Mouse (Mus musculus): ENCODE data around the gene Klhdc3. TPM values are rescaled to one million over a fixed set of nuclear protein-coding genes. Genes with fewer than 3 reads are reported as not detected.

The Klhdc3 gene
- polyA plus RNA-seq, 1 experiment from 2014 or later: 164 TPM

GRCm38 (mm10) chr17:46674530-46675283 is 6.0 kb downstream of the Klhdc3 start:
- Histone ChIP-seq H3K9ac (peak overlapping the region; percentile 79), H3K4me3 (peak overlapping the region; percentile 78), H3K36me3 (peaks cover 57% of the 10 kb centered on the region), H3K4me1 (replicated peaks) (peaks cover 37% of the 10 kb centered on the region), H3K27me3 (no peaks in the 10 kb centered on the region), H3K4me2 (peak overlapping the region; percentile 92), H3K9me3 (no peaks in the 10 kb centered on the region), H3K27ac (peak overlapping the region; percentile 80)
- WGBS: 20% methylated on average over 15 of the region's 15 CpGs
- ATAC-seq (ENCODE audit: low FRiP score): peak; percentile 43

DNA sequence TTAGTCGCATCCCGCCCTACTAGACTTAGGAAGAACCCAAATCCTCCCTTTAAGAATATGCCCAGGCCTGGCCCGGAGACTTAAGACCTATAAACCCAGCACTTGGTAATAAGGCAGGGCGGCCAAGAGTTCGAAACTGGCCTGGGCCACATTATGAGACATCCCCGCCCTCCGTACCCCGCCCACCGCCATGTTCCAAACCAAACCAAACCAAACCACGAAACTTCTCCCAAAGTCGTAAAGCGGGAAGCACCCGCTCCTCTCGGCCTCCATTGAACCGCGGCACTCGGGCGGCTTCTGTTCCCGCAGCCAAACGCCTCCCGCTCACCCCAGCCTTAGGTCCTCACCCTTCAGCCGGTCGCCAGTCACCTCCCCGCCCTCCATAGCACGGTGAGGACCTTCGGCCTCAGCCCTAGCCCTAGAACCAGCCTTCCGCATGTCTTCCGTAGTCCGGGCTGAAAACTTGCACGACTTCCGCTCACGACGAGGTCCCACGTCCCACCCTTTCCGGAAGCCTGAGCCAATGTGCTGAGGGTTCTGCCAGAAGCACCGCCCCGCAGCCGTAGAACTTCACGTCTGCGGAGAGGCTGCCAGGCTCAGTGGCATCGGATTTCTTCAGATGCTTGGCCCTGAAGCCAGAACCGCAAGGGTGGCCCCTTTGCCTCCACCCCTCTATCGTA is 6.7 kb downstream of the Klhdc3 start, which contains the start of gene Rrp36:
TSS of gene Rrp36 (minus strand) at position 503 of the 680 bp plus-strand sequence.
- no peaks in the 10 kb centered on the region for H3K27me3 ChIP-seq
- H3K9ac ChIP-seq: peak within 1 kb of the TSS; percentile 79
- peak within 1 kb of the TSS; percentile 80 for H3K27ac ChIP-seq
- under 1% methylated on average over 43 of the region's 43 CpGs for WGBS
- peaks cover 64% of the 10 kb centered on the region for H3K36me3 ChIP-seq
- ATAC-seq (ENCODE audit: low FRiP score): peak; percentile 89
- H3K4me3 ChIP-seq: peak within 1 kb of the TSS; percentile 78
- H3K4me2 ChIP-seq: peak within 1 kb of the TSS; percentile 92
- peaks cover 29% of the 10 kb centered on the region for H3K4me1 ChIP-seq (replicated peaks)
- H3K9me3 ChIP-seq: no peaks in the 10 kb centered on the region

DNA sequence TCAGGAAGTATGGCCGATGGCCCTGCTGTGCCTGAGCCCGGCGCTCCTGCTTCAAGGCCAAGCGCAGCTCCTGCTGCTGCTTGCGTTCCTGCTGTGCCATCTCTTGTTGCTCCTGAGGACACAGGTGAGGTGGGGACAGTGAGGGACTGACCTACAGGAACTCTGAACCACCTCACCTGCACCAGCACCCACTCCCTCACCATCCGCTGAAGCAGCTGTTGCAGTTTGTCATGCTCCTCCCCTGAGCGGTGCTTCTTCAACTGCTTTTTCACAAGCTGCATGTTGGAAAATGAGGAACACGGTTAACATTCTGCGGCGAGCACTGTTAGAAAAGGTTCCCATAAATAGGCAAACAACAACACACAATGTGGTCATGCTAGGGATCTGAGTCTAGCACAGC is 10.8 kb downstream of the Klhdc3 start:
- Histone ChIP-seq H3K4me2 (no peak overlapping the region), H3K27me3 (no peaks in the 10 kb centered on the region), H3K4me1 (replicated peaks) (peaks cover 17% of the 10 kb centered on the region), H3K9me3 (no peaks in the 10 kb centered on the region), H3K4me3 (no peak overlapping the region), H3K9ac (no peak overlapping the region), H3K36me3 (peaks cover 65% of the 10 kb centered on the region), H3K27ac (no peak overlapping the region)
- no peak for ATAC-seq (ENCODE audit: low FRiP score)
- WGBS: 96% methylated on average over 10 of the region's 10 CpGs

- Histone ChIP-seq H3K9me3 (no peaks in the 10 kb centered on the region), H3K9ac (no peak overlapping the region), H3K4me3 (no peak overlapping the region), H3K27ac (no peak overlapping the region), H3K4me1 (replicated peaks) (no peaks in the 10 kb centered on the region), H3K27me3 (no peaks in the 10 kb centered on the region), H3K4me2 (no peak overlapping the region), H3K36me3 (peaks cover 82% of the 10 kb centered on the region)
- ATAC-seq (ENCODE audit: low FRiP score): no peak
- whole genome bisulfite sequencing: 91% methylated on average over 16 of the region's 16 CpGs
Measured at GRCm38 (mm10) chr17:46667712-46668111, 13.0 kb downstream of the Klhdc3 start.

DNA sequence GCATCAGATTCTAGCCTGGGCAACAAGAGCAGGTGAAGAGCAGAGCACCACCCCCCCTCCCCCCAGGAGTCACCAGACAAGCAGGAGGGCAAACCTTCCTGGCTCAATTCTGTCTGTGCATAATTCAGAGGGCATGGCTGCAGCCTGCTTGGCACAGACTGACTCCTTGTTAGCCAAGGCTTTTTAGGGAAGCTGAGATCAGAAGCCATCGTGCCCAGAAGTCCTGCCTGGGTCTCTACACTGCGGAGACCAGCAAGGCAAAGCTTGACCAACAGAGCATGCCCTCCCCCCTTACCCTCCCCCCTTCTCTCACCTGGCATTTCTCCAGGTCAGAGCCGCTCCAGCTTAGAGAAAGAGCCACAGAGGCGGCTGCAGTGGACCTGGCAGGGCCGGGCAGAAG is 18.0 kb downstream of the Klhdc3 start:
- Histone ChIP-seq H3K9me3 (no peaks in the 10 kb centered on the region), H3K4me1 (replicated peaks) (no peaks in the 10 kb centered on the region), H3K27ac (no peak overlapping the region), H3K9ac (no peak overlapping the region), H3K27me3 (no peaks in the 10 kb centered on the region), H3K4me3 (no peak overlapping the region), H3K36me3 (peaks cover 97% of the 10 kb centered on the region), H3K4me2 (no peak overlapping the region)
- WGBS: 95% methylated on average over 5 of the region's 5 CpGs
- ATAC-seq (ENCODE audit: low FRiP score): no peak

DNA sequence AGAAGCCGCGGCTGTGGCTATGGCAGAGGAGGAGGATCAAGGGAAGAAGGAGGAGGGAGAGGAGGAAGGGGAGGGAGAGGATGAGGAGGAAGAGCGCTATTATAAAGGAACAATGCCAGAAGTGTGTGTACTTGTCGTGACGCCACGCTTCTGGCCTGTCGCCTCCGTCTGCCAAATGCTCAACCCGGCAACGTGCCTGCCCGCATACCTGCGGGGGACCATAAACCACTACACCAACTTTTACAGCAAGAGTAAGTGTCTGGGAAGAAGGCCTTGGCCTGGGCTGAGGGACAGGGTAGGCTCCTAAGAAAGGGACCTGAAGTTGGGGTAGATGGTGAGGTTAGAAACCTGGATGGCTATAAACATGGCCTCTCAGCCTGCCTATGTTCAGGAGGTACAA is 18.7 kb downstream of the Klhdc3 start:
- no peak overlapping the region for H3K9ac ChIP-seq
- H3K9me3 ChIP-seq: no peaks in the 10 kb centered on the region
- ATAC-seq (ENCODE audit: low FRiP score): no peak

DNA sequence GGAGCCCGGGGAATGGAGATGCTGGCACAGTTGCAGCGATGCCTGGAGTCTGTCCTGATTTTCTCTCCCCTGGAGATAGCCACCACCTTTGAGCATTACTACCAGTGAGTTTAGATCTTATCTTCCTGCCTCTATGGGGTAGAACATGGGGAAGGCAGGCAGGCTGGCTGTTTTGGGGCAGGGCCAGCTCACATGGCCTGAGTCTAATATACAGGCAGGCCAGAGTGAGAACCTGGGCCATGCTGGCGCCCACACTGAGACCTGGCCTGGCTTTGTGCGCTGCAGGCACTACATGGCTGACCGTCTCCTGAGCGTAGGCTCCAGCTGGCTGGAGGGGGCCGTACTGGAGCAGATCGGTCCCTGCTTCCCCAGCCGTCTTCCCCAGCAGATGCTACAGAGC is 19.4 kb downstream of the Klhdc3 start:
- Histone ChIP-seq H3K36me3 (peaks cover 99% of the 10 kb centered on the region), H3K27me3 (no peaks in the 10 kb centered on the region), H3K4me1 (replicated peaks) (no peaks in the 10 kb centered on the region), H3K9ac (no peak overlapping the region), H3K9me3 (no peaks in the 10 kb centered on the region), H3K4me3 (no peak overlapping the region), H3K4me2 (no peak overlapping the region), H3K27ac (no peak overlapping the region)
- ATAC-seq (ENCODE audit: low FRiP score): no peak
- WGBS: 97% methylated on average over 9 of the region's 9 CpGs

More for the DNA sequence above, 18.7 kb downstream of the Klhdc3 start:
- Histone ChIP-seq H3K4me2 (no peak overlapping the region), H3K4me3 (no peak overlapping the region), H3K27ac (no peak overlapping the region), H3K27me3 (no peaks in the 10 kb centered on the region), H3K4me1 (replicated peaks) (no peaks in the 10 kb centered on the region), H3K36me3 (peaks cover 99% of the 10 kb centered on the region)
- WGBS: 94% methylated on average over 12 of the region's 12 CpGs

DNA sequence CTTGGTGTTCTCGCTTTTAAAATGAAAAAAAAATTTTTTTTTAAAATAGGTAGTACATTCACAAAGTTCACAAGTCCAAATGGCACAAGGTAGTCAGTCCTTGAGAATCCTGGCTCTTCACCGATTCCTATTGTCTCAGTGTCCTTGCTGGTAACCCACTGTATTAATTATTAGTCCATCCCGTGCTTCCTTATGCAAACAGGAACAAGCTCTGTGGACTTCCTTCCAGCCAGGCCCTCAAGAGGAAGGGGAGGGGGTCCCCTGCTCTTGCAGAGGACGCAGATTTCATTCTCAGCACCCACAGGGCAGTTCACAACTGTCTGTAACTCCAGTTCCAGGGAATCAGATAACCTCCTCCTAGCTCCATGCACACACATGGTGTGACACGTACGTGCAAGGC is 24.7 kb downstream of the Klhdc3 start:
- Histone ChIP-seq H3K9me3 (no peaks in the 10 kb centered on the region), H3K4me3 (no peak overlapping the region), H3K4me1 (replicated peaks) (peaks cover 36% of the 10 kb centered on the region), H3K36me3 (peaks cover 84% of the 10 kb centered on the region), H3K27ac (no peak overlapping the region), H3K4me2 (no peak overlapping the region), H3K9ac (no peak overlapping the region), H3K27me3 (no peaks in the 10 kb centered on the region)
- WGBS: 81% methylated on average over 6 of the region's 6 CpGs
- no peak for ATAC-seq (ENCODE audit: low FRiP score)

- Histone ChIP-seq H3K4me2 (peak overlapping the region; percentile 85), H3K9me3 (no peaks in the 10 kb centered on the region), H3K27ac (peak overlapping the region; percentile 97; the same call in 1 of the 2 replicates), H3K4me1 (replicated peaks) (peaks cover 56% of the 10 kb centered on the region), H3K9ac (peak overlapping the region; percentile 95), H3K36me3 (peaks cover 49% of the 10 kb centered on the region), H3K27me3 (no peaks in the 10 kb centered on the region), H3K4me3 (peak overlapping the region; percentile 72)
- WGBS: 72% methylated on average over 20 of the region's 20 CpGs
- ATAC-seq (ENCODE audit: low FRiP score): no peak
Measured at GRCm38 (mm10) chr17:46651755-46652547, 28.8 kb downstream of the Klhdc3 start.

GRCm38 (mm10) chr17:46651292-46651691 is 29.4 kb downstream of the Klhdc3 start:
- H3K27me3 ChIP-seq: no peaks in the 10 kb centered on the region
- 75% methylated on average over 17 of the region's 17 CpGs for WGBS
- peak overlapping the region; percentile 95 for H3K9ac ChIP-seq
- H3K9me3 ChIP-seq: no peaks in the 10 kb centered on the region
- H3K4me1 ChIP-seq (replicated peaks): peaks cover 62% of the 10 kb centered on the region
- no peak for ATAC-seq (ENCODE audit: low FRiP score)
- peaks cover 42% of the 10 kb centered on the region for H3K36me3 ChIP-seq
- H3K27ac ChIP-seq: peak overlapping the region; percentile 97
- peak overlapping the region; percentile 85 for H3K4me2 ChIP-seq
- H3K4me3 ChIP-seq: peak overlapping the region; percentile 72

- Histone ChIP-seq H3K4me1 (replicated peaks) (peaks cover 62% of the 10 kb centered on the region), H3K27me3 (no peaks in the 10 kb centered on the region), H3K9ac (peak within 1 kb of the TSS; percentile 95), H3K9me3 (no peaks in the 10 kb centered on the region), H3K27ac (peak within 1 kb of the TSS; percentile 97), H3K4me2 (peak within 1 kb of the TSS; percentile 85), H3K4me3 (peak within 1 kb of the TSS; percentile 72), H3K36me3 (peaks cover 34% of the 10 kb centered on the region)
- peak; percentile 92 for ATAC-seq (ENCODE audit: low FRiP score)
- WGBS: under 1% methylated on average over 55 of the region's 58 CpGs
Measured at GRCm38 (mm10) chr17:46650232-46651031, 30.3 kb downstream of the Klhdc3 start, which contains the start of gene Cul7. TSS of gene Cul7 (plus strand) at chr17:46650337.
